Mouse (Mus musculus) CH12.LX (cell line): ENCODE measurements around the gene Cybrd1. TPM values are rescaled to one million over a fixed set of nuclear protein-coding genes. Genes with fewer than 3 reads are reported as not detected.

Experiments used
- DNase-seq: peaks from one replicate; pipeline ENCODE4 v3.0.0-alpha.2; 2013; ENCODE audit errors: extremely low read depth
- H3K27ac ChIP-seq: 2 replicates; pipeline ENCODE4 v1.5.1; 2012; ENCODE audit warnings: low read depth, mild to moderate bottlenecking, control low read depth, moderate library complexity; ENCODE audit not compliant: insufficient read depth
- H3K27me3 ChIP-seq: replicated peaks from 2 replicates; pipeline ENCODE3; 2012; ENCODE audit warnings: inconsistent platforms
- H3K36me3 ChIP-seq, 2 experiments: replicated peaks in 1 of 2; 2 replicates each; pipeline versions ENCODE3 to v1.6.1; 2012; ENCODE audit warnings: inconsistent platforms in 1 of 2, low read length in 1 of 2, mild to moderate bottlenecking in 1 of 2, mixed read lengths in 1 of 2, moderate library complexity in 1 of 2; ENCODE audit not compliant: control insufficient read depth in 1 of 2, insufficient read depth in 1 of 2
- H3K4me1 ChIP-seq, 2 experiments: 2 replicates each; pipeline ENCODE4 v1.6.1; 2012; ENCODE audit warnings: inconsistent platforms in 1 of 2, moderate library complexity in 1 of 2; ENCODE audit not compliant: insufficient read depth in 2 of 2, control insufficient read depth in 1 of 2
- H3K4me2 ChIP-seq: 2 replicates; pipeline ENCODE4 v1.6.1; 2012; ENCODE audit warnings: low read depth, mild to moderate bottlenecking, control low read depth; ENCODE audit not compliant: poor library complexity, insufficient read depth, severe bottlenecking
- H3K4me3 ChIP-seq, 3 experiments: fragments of 150-350 bp in 1 of 3; sonication (generic) in 1 of 3; replicated peaks in 1 of 3; 2 replicates each; pipeline versions ENCODE3 to v1.5.1; 2011 to 2012; ENCODE audit warnings: low read depth in 2 of 3, low read length in 2 of 3, mild to moderate bottlenecking in 2 of 3, moderate library complexity in 2 of 3, control low read depth in 1 of 3, improper control_type of control experiment in 1 of 3, inconsistent platforms in 1 of 3, mixed read lengths in 1 of 3; ENCODE audit not compliant: poor library complexity in 1 of 3
- H3K79me2 ChIP-seq: replicated peaks from 2 replicates; pipeline ENCODE4 v1.6.1; 2012; ENCODE audit warnings: mild to moderate bottlenecking, moderate library complexity; ENCODE audit not compliant: control insufficient read depth, poor library complexity, insufficient read depth, severe bottlenecking; ENCODE audit errors: extremely low read depth
- H3K9ac ChIP-seq: 2 replicates; pipeline ENCODE4 v1.6.1; 2012; ENCODE audit warnings: low read depth, mild to moderate bottlenecking, control low read depth, moderate library complexity; ENCODE audit not compliant: insufficient read depth
- H3K9me3 ChIP-seq: replicated peaks from 2 replicates; pipeline ENCODE3; 2012; ENCODE audit warnings: low read length, inconsistent platforms, mixed read lengths
- CHD1 ChIP-seq: IDR thresholded peaks from 2 replicates; pipeline ENCODE4 v1.6.1; 2012; ENCODE audit warnings: low read depth, low read length, improper control_type of control experiment, inconsistent platforms
- CHD2 ChIP-seq: IDR thresholded peaks from 2 replicates; pipeline ENCODE4 v1.6.1; 2011; ENCODE audit warnings: low read length, improper control_type of control experiment
- CTCF ChIP-seq, 2 experiments: IDR thresholded peaks in 1 of 2; conservative IDR thresholded peaks in 1 of 2; 2 replicates each; pipeline ENCODE4 v1.5.1; 2011 to 2012; ENCODE audit warnings: low read depth in 2 of 2, low read length in 2 of 2, improper control_type of control experiment in 1 of 2, inconsistent platforms in 1 of 2, mild to moderate bottlenecking in 1 of 2, moderate library complexity in 1 of 2
- EP300 ChIP-seq: IDR thresholded peaks from 2 replicates; pipeline ENCODE4 v1.6.1; 2011; ENCODE audit warnings: low read length, improper control_type of control experiment
- ETS1 ChIP-seq: conservative IDR thresholded peaks from 2 replicates; pipeline ENCODE4 v1.6.1; 2012; ENCODE audit warnings: low read depth, mild to moderate bottlenecking, inconsistent platforms, low read length, improper control_type of control experiment, moderate library complexity
- GABPA ChIP-seq: IDR thresholded peaks from 2 replicates; pipeline ENCODE4 v1.6.1; 2012; ENCODE audit warnings: low read depth, low read length, improper control_type of control experiment, inconsistent platforms; ENCODE audit not compliant: insufficient replicate concordance
- HCFC1 ChIP-seq: IDR thresholded peaks from 2 replicates; pipeline ENCODE4 v1.6.1; 2012; ENCODE audit warnings: low read depth, mild to moderate bottlenecking, inconsistent platforms, low read length, improper control_type of control experiment
- JUN ChIP-seq: IDR thresholded peaks from 2 replicates; pipeline ENCODE4 v1.6.1; 2011; ENCODE audit warnings: low read depth, mild to moderate bottlenecking, low read length, improper control_type of control experiment, moderate library complexity; ENCODE audit not compliant: insufficient read depth
- JUND ChIP-seq: conservative IDR thresholded peaks from 2 replicates; pipeline ENCODE4 v1.6.1; 2011; ENCODE audit warnings: low read depth, low read length, improper control_type of control experiment
- KAT2A ChIP-seq: IDR thresholded peaks from 2 replicates; pipeline ENCODE4 v1.6.1; 2012; ENCODE audit warnings: low read length, improper control_type of control experiment, inconsistent platforms; ENCODE audit not compliant: insufficient replicate concordance
- MAFK ChIP-seq: IDR thresholded peaks from 2 replicates; pipeline ENCODE4 v1.6.1; 2011; ENCODE audit warnings: low read length, improper control_type of control experiment; ENCODE audit not compliant: insufficient replicate concordance
- MAX ChIP-seq: IDR thresholded peaks from 2 replicates; pipeline ENCODE4 v1.6.1; 2011; ENCODE audit warnings: low read length, improper control_type of control experiment
- MYC ChIP-seq: IDR thresholded peaks from 2 replicates; pipeline ENCODE4 v1.6.1; 2011; ENCODE audit warnings: low read depth, mild to moderate bottlenecking, improper control_type of control experiment, low read length
- NELFE ChIP-seq: IDR thresholded peaks from 2 replicates; pipeline ENCODE4 v1.6.1; 2011; ENCODE audit warnings: low read depth, low read length, improper control_type of control experiment
- PAX5 ChIP-seq: IDR thresholded peaks from 2 replicates; pipeline ENCODE4 v1.6.1; 2012; ENCODE audit warnings: low read length, inconsistent platforms, mixed read lengths
- POLR2A ChIP-seq: IDR thresholded peaks from 2 replicates; pipeline ENCODE4 v1.6.1; 2011; ENCODE audit warnings: low read depth, mild to moderate bottlenecking, improper control_type of control experiment, low read length
- POLR2AphosphoS2 ChIP-seq: IDR thresholded peaks from 2 replicates; pipeline ENCODE4 v1.6.1; 2011; ENCODE audit warnings: low read depth, low read length, improper control_type of control experiment
- TBP ChIP-seq: conservative IDR thresholded peaks from 2 replicates; pipeline ENCODE4 v1.6.1; 2011; ENCODE audit warnings: low read depth, low read length, improper control_type of control experiment
- TCF12 ChIP-seq: IDR thresholded peaks from 2 replicates; pipeline ENCODE4 v1.6.1; 2014; ENCODE audit warnings: low read depth, mild to moderate bottlenecking, inconsistent platforms, low read length, improper control_type of control experiment
- UBTF ChIP-seq: IDR thresholded peaks from 2 replicates; pipeline ENCODE4 v1.6.1; 2012; ENCODE audit warnings: low read depth, mild to moderate bottlenecking, inconsistent platforms, low read length, improper control_type of control experiment, moderate library complexity
- USF1 ChIP-seq: IDR thresholded peaks from 2 replicates; pipeline ENCODE4 v1.6.1; 2014; ENCODE audit warnings: low read depth, mild to moderate bottlenecking, inconsistent platforms, low read length, improper control_type of control experiment
- ZNF384 ChIP-seq: IDR thresholded peaks from 2 replicates; pipeline ENCODE4 v1.6.1; 2012; ENCODE audit warnings: low read depth, low read length, improper control_type of control experiment, inconsistent platforms
- dilution Hi-C: fragments of 300-500 bp; cut with MboI; formaldehyde crosslinking; loops from 2 replicates; pipeline ENCODE4 v1.14.3; 2020; ENCODE audit warnings: low sequenced_read_pairs; ENCODE audit not compliant: extremely low pct_unique_long_range_greater_than_20kb, extremely low pct_ligation_motif_present
- in situ Hi-C: fragments of 300-500 bp; cut with MboI; formaldehyde crosslinking; loops from 3 replicates; pipeline ENCODE4 v1.14.3; 2019; ENCODE audit warnings: low sequenced_read_pairs, low pct_ligation_motif_present, low pct_unique_long_range_greater_than_20kb, mixed read lengths
- polyA plus RNA-seq: library from polyadenylated mRNA; unstranded; fragments of >175 nt; gene quantifications from 2 replicates; pipeline ENCODE4 v1.2.1, GENCODE M21; 2012; ENCODE audit warnings: low read depth; ENCODE audit not compliant: insufficient read length
- total RNA-seq, 2 experiments: library from RNA; depleted of rRNA; stranded (reverse); fragments of 300-350 nt in 1 of 2; fragments of >200 nt in 1 of 2; gene quantifications; 2 replicates each; pipeline ENCODE4 v1.2.3; 2012 to 2014

Cybrd1 gene
- total and polyA plus RNA-seq, 3 experiments: not detected

DNA sequence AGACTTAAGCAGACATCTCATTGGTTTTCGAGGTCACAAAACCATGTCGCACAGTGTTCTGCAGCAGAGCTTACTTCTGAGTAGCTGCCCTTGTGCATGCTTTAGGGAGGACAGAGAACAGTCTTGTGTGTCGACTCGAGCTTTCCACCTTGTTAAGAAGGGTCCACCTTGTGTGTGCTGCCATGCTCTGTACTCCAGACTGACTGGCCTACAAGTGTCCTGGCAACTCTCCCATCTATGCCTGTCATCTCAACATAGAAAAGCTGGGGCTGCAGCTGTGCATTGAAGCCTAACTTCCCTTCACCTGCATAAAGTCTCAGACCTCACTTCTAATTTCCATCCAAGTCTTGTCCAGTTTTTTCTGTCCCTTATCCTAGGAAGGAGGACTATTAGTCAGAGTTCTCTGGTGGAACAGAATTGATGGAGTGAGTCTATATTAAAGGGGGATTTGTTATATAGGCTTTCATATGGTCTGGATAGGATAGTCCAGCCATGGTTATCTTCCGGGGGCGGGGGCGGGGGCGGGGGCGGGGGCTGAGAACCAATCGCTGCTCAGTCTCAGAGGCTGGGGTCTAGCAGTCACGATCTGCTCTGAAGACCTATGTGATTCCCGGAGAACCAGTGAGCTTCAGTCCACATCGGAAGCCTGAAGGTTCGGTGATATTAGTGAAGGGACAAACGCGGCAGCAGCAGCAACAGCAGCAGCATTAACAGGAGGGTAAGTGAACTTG lies 42.0 kb downstream of the Cybrd1 start:
- no peak for DNase-seq
- Histone ChIP-seq H3K4me2 (no peak overlapping the region), H3K4me1 (peaks cover 0 to 11% of the 10 kb centered on the region in 2 experiments; a peak in 2 of 4 replicates), H3K4me3 (no peak overlapping the region), H3K27ac (no peak overlapping the region), H3K9me3 (no peaks in the 10 kb centered on the region), H3K79me2 (no peaks in the 10 kb centered on the region), H3K27me3 (no peaks in the 10 kb centered on the region), H3K9ac (no peak overlapping the region), H3K36me3 (no peaks in the 10 kb centered on the region)
- no peak for TF ChIP-seq EP300
- no peak for TF ChIP-seq PAX5
- no peak for TF ChIP-seq CHD2
- no peak for TF ChIP-seq NELFE
- TF ChIP-seq TBP: no peak
- no peak for TF ChIP-seq JUND
- TF ChIP-seq HCFC1: no peak
- no peak for TF ChIP-seq GABPA
- TF ChIP-seq MAFK: no peak
- no peak for TF ChIP-seq TCF12
- no peak for TF ChIP-seq MAX
- no peak for TF ChIP-seq CTCF (conservative IDR thresholded peaks at IDR 0.05 in 1 of 2, IDR thresholded peaks at IDR 0.05 in 1 of 2; ENCODE audit: low read depth in 2 of 2, low read length in 2 of 2)
- TF ChIP-seq USF1: no peak
- no peak for TF ChIP-seq CHD1
- TF ChIP-seq MYC: no peak
- in situ Hi-C loops (no loop called here), dilution Hi-C loops (no loop called here)

DNA sequence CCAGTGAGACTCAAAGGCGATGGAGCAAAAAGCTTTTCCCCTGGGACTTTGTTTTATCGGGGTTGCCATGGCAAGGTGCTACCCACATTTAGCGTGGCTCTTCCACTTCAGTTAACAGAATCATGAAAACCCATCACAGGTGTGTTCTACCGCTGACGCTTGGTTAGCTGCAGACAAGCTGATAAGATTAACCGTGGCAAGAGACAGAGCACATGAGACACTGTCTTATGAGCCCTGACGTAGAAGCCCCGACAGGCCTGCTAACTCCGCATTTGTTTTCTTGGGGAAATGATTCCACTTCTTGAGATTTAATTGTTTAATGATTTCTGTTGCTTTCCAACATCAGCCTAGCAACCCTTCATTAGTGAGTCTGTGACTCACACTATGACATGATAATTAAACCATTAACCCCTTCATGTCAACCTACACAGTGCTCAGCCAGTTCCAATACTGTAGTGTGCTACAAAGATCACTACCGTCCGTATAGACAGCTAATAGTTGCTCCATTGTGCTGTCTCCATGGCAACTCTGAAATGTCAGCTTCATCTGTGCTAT lies 42.7 kb downstream of the Cybrd1 start:
- H3K4me1 ChIP-seq: peaks cover 0 to 11% of the 10 kb centered on the region in 2 experiments; a peak in 2 of 4 replicates
- no peak overlapping the region for H3K4me2 ChIP-seq
- in situ Hi-C loops: no loop called here
- dilution Hi-C loops: no loop called here
- H3K4me3 ChIP-seq: no peak overlapping the region
- H3K9me3 ChIP-seq: no peaks in the 10 kb centered on the region
- no peaks in the 10 kb centered on the region for H3K36me3 ChIP-seq
- peak; percentile 32 for DNase-seq
- H3K27me3 ChIP-seq: no peaks in the 10 kb centered on the region
- TF ChIP-seq KAT2A (no peak), JUN (no peak), TBP (no peak), POLR2A (no peak), GABPA (no peak), ZNF384 (no peak), POLR2AphosphoS2 (no peak), UBTF (no peak), ETS1 (no peak), CHD1 (no peak), MYC (no peak)
- H3K27ac ChIP-seq: no peak overlapping the region
- H3K9ac ChIP-seq: no peak overlapping the region
- H3K79me2 ChIP-seq: no peaks in the 10 kb centered on the region
